16 mouse cellular contexts compared by ENCODE assay signal in genomic region chr4:82324977-82325376, GRCm38 (mm10).
DNase-seq lines count a peak whose midpoint lies in the region; TF ChIP-seq lines count a peak whose summit lies in the region.
"Had no signal": no experiment of that assay in that cellular context is flagged by ENCODE, and none has a peak within 500 bp of the region (broad histone marks: within the 10 kb centered on the region; RNA-seq: fewer than 3 reads in every experiment).

No protein-coding gene starts in this region.

- H3K4me3 ChIP-seq in layer of hippocampus, adult 2 months = no peak overlapping the region
- H3K4me3 ChIP-seq: embryonic facial prominence, embryonic 15.5 days; heart, embryonic 12.5 days; kidney, embryonic 15.5 days; lung, embryonic 15.5 days had no signal

- TF ChIP-seq CTCF in layer of hippocampus, adult 2 months (conservative IDR thresholded peaks at IDR 0.05) = no peak
- TF ChIP-seq CTCF in brain, embryonic 14.5 days (IDR thresholded peaks at IDR 0.05; ENCODE audit: borderline replicate concordance, extremely low read depth, insufficient read depth, insufficient read length) = no peak

- no peak for TF ChIP-seq POLR2A in brain, embryonic 14.5 days (IDR thresholded peaks at IDR 0.05; ENCODE audit: borderline replicate concordance, extremely low read depth, insufficient read depth, insufficient read length, poor library complexity, severe bottlenecking)

- peak overlapping the region; percentile 50 for H3K27ac ChIP-seq in layer of hippocampus, adult 2 months
- H3K27ac ChIP-seq: hindbrain, embryonic 14.5 days; kidney, embryonic 15.5 days; liver, embryonic 14.5 days; lung, embryonic 15.5 days had no signal

- peak; percentile 51 for DNase-seq in cerebellum, adult 9-10 months
- no peak for DNase-seq in cerebellum, adult 9-11 months
- DNase-seq in layer of hippocampus, adult 2 months (ENCODE audit: low spot score in 2 of 2) = peak in 1 of 2 experiments; percentile 29
- no peak for DNase-seq in layer of hippocampus, adult 9-10 months (ENCODE audit: low spot score)
- DNase-seq in NIH3T3 (ENCODE audit: low read depth) = peak; percentile 28
- DNase-seq in brain, embryonic 14.5 days (ENCODE audit: low read depth) = peak; percentile 55
- no peak for DNase-seq in thymus, postnatal 25 days
- DNase-seq: heart, postnatal 14 days; midbrain, embryonic 14.5 days; thymus, postnatal 36 days had no signal

Comparison
In these comparisons a context has a peak if more than half of its experiments do, and no peak if none do; other contexts are left out.
1. DNase-seq: peak in cerebellum, adult 9-10 months (single experiment), NIH3T3 (single experiment) and brain, embryonic 14.5 days (single experiment); none in cerebellum, adult 9-11 months (single experiment), layer of hippocampus, adult 9-10 months (single experiment) and thymus, postnatal 25 days (single experiment).